Mouse (Mus musculus): ENCODE measurements at regions not wholly inside any gene's neighbourhood (a gene's known extent, or its start where the extent isn't known, plus 50 kb on each side); places are given as distances from the start of the nearest gene placed in this dataset.

- ATAC-seq = no peak
- Histone ChIP-seq H3K4me2 (ENCODE audit: low read length) (no peak overlapping the region), H3K4me1 (ENCODE audit: control insufficient read depth, insufficient read depth, low read depth, low read length) (peaks cover 1% of the 10 kb centered on the region), H3K27ac (ENCODE audit: low read depth, low read length) (no peak overlapping the region), H3K9ac (ENCODE audit: low read depth, low read length) (no peak overlapping the region), H3K4me3 (ENCODE audit: low read length) (no peak overlapping the region), H3K9me3 (ENCODE audit: control insufficient read depth, low read length) (no peaks in the 10 kb centered on the region), H3K36me3 (ENCODE audit: control insufficient read depth, insufficient read depth, low read length) (no peaks in the 10 kb centered on the region), H3K27me3 (replicated peaks; ENCODE audit: control insufficient read depth, insufficient read depth, low read length) (no peaks in the 10 kb centered on the region)
- WGBS = 98% methylated on average over 4 of the region's 4 CpGs
These were observed 71.3 kb upstream of the Foxn3 start for GRCm38 (mm10) chr12:99634726-99635125.

DNA sequence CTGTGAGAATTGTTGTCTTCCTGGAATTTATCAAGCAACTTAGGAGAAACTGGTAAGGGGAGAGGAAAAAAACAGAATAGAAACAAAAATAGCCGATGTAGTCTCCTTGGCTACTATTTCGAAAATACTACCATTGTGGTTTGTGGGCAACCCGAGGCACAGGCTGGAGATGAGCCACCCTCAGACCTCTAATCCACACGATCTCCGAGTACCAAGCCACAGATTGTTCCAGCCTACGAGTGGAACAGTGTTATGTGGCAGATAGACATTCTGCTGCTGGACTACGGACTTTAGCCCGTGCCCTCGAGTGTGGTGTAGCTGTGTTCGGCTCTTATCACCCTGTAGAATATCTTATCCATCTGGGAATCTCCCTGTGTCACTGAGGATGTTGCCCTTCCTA is 70.3 kb upstream of the Foxn3 start:
- 96% methylated on average over 10 of the region's 10 CpGs for WGBS
- H3K4me1 ChIP-seq (ENCODE audit: control insufficient read depth, insufficient read depth, low read depth, low read length) = no peaks in the 10 kb centered on the region
- no peaks in the 10 kb centered on the region for H3K27me3 ChIP-seq (replicated peaks; ENCODE audit: control insufficient read depth, insufficient read depth, low read length)
- H3K9me3 ChIP-seq (ENCODE audit: control insufficient read depth, low read length) = no peaks in the 10 kb centered on the region
- H3K36me3 ChIP-seq (ENCODE audit: control insufficient read depth, insufficient read depth, low read length) = no peaks in the 10 kb centered on the region
- H3K9ac ChIP-seq (ENCODE audit: low read depth, low read length) = no peak overlapping the region
- no peak overlapping the region for H3K4me2 ChIP-seq (ENCODE audit: low read length)
- H3K27ac ChIP-seq (ENCODE audit: low read depth, low read length) = no peak overlapping the region
- no peak for ATAC-seq
- H3K4me3 ChIP-seq (ENCODE audit: low read length) = no peak overlapping the region

DNA sequence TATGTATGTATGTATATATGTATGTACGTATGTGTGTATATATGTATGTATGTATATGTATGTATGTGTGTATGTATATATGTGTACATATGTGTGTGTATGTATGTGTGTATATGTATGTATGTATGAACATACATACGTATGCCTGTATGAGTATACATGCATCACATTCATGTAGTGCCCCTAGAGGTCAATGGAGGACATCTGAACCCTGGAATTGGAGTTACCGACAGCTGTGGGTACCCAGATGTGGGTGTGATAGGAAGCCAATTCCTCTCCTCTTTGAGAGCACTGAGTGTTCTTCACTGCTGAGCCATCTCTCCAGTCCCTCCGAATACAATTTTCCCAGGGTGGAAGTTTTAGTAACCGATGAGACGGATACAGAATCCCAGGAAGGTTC is 69.6 kb upstream of the Foxn3 start:
- 94% methylated on average over 6 of the region's 6 CpGs for WGBS
- Histone ChIP-seq H3K4me1 (ENCODE audit: control insufficient read depth, insufficient read depth, low read depth, low read length) (peaks cover 6% of the 10 kb centered on the region), H3K4me3 (ENCODE audit: low read length) (no peak overlapping the region), H3K9me3 (ENCODE audit: control insufficient read depth, low read length) (no peaks in the 10 kb centered on the region), H3K36me3 (ENCODE audit: control insufficient read depth, insufficient read depth, low read length) (no peaks in the 10 kb centered on the region), H3K9ac (ENCODE audit: low read depth, low read length) (no peak overlapping the region), H3K4me2 (ENCODE audit: low read length) (no peak overlapping the region), H3K27me3 (replicated peaks; ENCODE audit: control insufficient read depth, insufficient read depth, low read length) (no peaks in the 10 kb centered on the region), H3K27ac (ENCODE audit: low read depth, low read length) (no peak overlapping the region)
- no peak for ATAC-seq

- H3K9me3 ChIP-seq (ENCODE audit: control insufficient read depth, low read length) = no peaks in the 10 kb centered on the region
- no peak overlapping the region for H3K4me2 ChIP-seq (ENCODE audit: low read length)
- H3K4me3 ChIP-seq (ENCODE audit: low read length) = no peak overlapping the region
- ATAC-seq = no peak
- no peaks in the 10 kb centered on the region for H3K36me3 ChIP-seq (ENCODE audit: control insufficient read depth, insufficient read depth, low read length)
- no peak overlapping the region for H3K27ac ChIP-seq (ENCODE audit: low read depth, low read length)
- 93% methylated on average over 4 of the region's 4 CpGs for WGBS
- H3K9ac ChIP-seq (ENCODE audit: low read depth, low read length) = no peak overlapping the region
- no peaks in the 10 kb centered on the region for H3K27me3 ChIP-seq (replicated peaks; ENCODE audit: control insufficient read depth, insufficient read depth, low read length)
- peaks cover 12% of the 10 kb centered on the region for H3K4me1 ChIP-seq (ENCODE audit: control insufficient read depth, insufficient read depth, low read depth, low read length)
These were observed 66.2 kb upstream of the Foxn3 start for GRCm38 (mm10) chr12:99629606-99630005.

DNA sequence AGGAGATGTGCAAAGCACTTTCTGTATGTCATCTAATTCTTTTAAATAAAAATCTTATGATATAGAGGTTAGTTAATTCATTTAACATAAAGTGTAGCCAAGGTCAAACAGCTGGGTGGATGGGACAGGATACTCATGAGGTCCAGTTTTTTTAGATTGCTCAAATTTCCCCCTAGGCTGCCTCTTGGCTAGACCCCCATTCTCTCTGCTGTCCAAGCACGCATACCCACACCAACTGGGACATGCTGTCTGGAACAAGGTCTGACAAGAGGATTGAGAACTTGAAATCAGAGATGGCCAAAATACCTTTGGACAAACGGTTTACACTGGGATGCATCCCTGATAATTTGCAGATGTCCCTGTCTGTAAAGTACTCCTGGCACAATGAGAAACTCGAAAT is 65.0 kb upstream of the Foxn3 start:
- Histone ChIP-seq H3K36me3 (ENCODE audit: control insufficient read depth, insufficient read depth, low read length) (no peaks in the 10 kb centered on the region), H3K4me2 (ENCODE audit: low read length) (peak overlapping the region; percentile 84), H3K4me1 (ENCODE audit: control insufficient read depth, insufficient read depth, low read depth, low read length) (peaks cover 12% of the 10 kb centered on the region), H3K27ac (ENCODE audit: low read depth, low read length) (peak overlapping the region; percentile 91), H3K9ac (ENCODE audit: low read depth, low read length) (no peak overlapping the region; the same call in 1 of the 2 replicates), H3K9me3 (ENCODE audit: control insufficient read depth, low read length) (no peaks in the 10 kb centered on the region), H3K4me3 (ENCODE audit: low read length) (no peak overlapping the region; the same call in 1 of the 2 replicates), H3K27me3 (replicated peaks; ENCODE audit: control insufficient read depth, insufficient read depth, low read length) (no peaks in the 10 kb centered on the region)
- no peak for ATAC-seq
- 60% methylated on average over 3 of the region's 3 CpGs for WGBS

DNA sequence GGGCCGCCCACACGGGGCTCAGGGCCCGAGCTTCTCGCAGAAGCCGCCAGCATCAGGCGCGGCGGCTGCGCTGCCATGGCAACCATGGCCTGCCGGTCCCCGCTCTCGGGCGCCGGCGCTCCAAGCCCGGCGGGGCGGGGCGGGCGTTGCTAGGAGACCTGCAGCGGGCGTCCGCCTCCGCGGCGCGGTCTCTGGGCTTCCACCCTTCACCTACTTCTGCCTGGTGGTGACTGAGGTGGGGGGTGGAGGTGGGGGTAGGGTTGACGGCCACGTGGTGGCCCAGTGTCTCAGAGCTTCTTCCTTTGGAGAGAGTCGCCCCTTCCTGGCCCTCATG is 64.5 kb upstream of the Foxn3 start:
- ATAC-seq = peak; percentile 98
- peak overlapping the region; percentile 74 for H3K9ac ChIP-seq (ENCODE audit: low read depth, low read length)
- no peaks in the 10 kb centered on the region for H3K9me3 ChIP-seq (ENCODE audit: control insufficient read depth, low read length)
- no peaks in the 10 kb centered on the region for H3K36me3 ChIP-seq (ENCODE audit: control insufficient read depth, insufficient read depth, low read length)
- 0% methylated on average over 23 of the region's 30 CpGs for WGBS
- H3K4me1 ChIP-seq (ENCODE audit: control insufficient read depth, insufficient read depth, low read depth, low read length) = peaks cover 12% of the 10 kb centered on the region
- peak overlapping the region; percentile 91 for H3K27ac ChIP-seq (ENCODE audit: low read depth, low read length)
- H3K4me3 ChIP-seq (ENCODE audit: low read length) = peak overlapping the region; percentile 75
- peak overlapping the region; percentile 84 for H3K4me2 ChIP-seq (ENCODE audit: low read length)
- no peaks in the 10 kb centered on the region for H3K27me3 ChIP-seq (replicated peaks; ENCODE audit: control insufficient read depth, insufficient read depth, low read length)

DNA sequence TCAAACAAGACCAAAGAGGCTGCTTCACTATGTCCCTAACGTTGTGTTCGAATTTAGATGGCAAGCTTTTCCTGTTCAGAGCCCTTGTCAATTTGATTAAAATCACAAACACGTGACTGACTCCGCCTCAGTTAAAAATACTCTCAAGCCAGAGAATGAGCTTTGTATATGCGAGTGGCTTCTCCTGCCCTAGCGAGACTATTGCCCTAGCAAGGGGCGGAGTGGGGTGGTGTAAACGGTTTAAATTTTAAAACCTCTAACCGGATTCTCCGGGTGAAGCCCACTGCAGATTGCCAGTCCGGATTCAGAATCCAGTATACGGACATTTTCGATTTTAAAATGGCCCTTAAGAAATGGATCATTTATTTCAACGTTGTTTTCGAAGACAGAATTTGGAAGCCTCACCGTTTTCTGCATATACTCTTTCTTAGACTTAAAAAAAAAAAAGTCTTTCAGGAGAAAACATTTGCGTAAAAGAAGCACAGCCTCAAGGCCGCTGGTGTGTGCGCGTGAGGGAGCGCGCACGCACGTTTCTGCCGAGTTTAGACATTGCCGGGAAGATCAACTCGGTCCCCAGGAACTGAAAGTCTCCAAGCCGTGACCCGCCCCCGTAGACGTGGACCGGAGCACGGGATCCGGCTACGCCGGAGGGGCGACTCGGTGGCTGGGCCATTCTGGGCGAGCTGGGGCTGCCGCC is 64.0 kb upstream of the Foxn3 start:
- H3K9me3 ChIP-seq (ENCODE audit: control insufficient read depth, low read length) = no peaks in the 10 kb centered on the region
- no peaks in the 10 kb centered on the region for H3K36me3 ChIP-seq (ENCODE audit: control insufficient read depth, insufficient read depth, low read length)
- peak overlapping the region; percentile 91 for H3K27ac ChIP-seq (ENCODE audit: low read depth, low read length)
- H3K27me3 ChIP-seq (replicated peaks; ENCODE audit: control insufficient read depth, insufficient read depth, low read length) = no peaks in the 10 kb centered on the region
- peak; percentile 19; the same call in 1 of the 2 replicates for ATAC-seq
- H3K9ac ChIP-seq (ENCODE audit: low read depth, low read length) = peak overlapping the region; percentile 74
- peak overlapping the region; percentile 75 for H3K4me3 ChIP-seq (ENCODE audit: low read length)
- peaks cover 12% of the 10 kb centered on the region for H3K4me1 ChIP-seq (ENCODE audit: control insufficient read depth, insufficient read depth, low read depth, low read length)
- peak overlapping the region; percentile 84 for H3K4me2 ChIP-seq (ENCODE audit: low read length)
- under 1% methylated on average over 40 of the region's 40 CpGs for WGBS

DNA sequence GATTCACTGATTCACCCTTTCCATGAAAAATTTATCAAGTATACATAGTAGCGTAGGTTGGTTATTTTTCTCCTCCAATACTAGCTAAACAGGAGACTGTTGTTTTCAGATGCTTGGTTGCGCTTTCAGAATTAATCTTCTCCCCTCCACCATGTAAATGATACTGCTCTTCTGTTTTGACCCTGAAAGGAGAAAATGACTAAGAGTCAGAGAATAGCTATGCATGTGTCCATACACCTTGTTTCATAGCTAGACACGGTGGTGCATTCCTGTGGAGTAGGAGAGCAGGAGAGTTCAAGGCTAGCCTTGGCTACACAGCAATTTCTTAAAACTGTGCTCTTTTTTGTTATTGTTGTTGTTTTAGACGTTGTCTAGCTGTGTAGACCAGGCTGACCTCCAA is 62.8 kb upstream of the Foxn3 start:
- no peak for ATAC-seq
- Histone ChIP-seq H3K4me2 (ENCODE audit: low read length) (no peak overlapping the region), H3K4me3 (ENCODE audit: low read length) (no peak overlapping the region), H3K36me3 (ENCODE audit: control insufficient read depth, insufficient read depth, low read length) (no peaks in the 10 kb centered on the region), H3K9ac (ENCODE audit: low read depth, low read length) (no peak overlapping the region), H3K9me3 (ENCODE audit: control insufficient read depth, low read length) (no peaks in the 10 kb centered on the region; the same call in 1 of the 2 replicates), H3K27ac (ENCODE audit: low read depth, low read length) (no peak overlapping the region), H3K27me3 (replicated peaks; ENCODE audit: control insufficient read depth, insufficient read depth, low read length) (no peaks in the 10 kb centered on the region), H3K4me1 (ENCODE audit: control insufficient read depth, insufficient read depth, low read depth, low read length) (peaks cover 12% of the 10 kb centered on the region)
- WGBS = 90% methylated on average over 4 of the region's 4 CpGs

DNA sequence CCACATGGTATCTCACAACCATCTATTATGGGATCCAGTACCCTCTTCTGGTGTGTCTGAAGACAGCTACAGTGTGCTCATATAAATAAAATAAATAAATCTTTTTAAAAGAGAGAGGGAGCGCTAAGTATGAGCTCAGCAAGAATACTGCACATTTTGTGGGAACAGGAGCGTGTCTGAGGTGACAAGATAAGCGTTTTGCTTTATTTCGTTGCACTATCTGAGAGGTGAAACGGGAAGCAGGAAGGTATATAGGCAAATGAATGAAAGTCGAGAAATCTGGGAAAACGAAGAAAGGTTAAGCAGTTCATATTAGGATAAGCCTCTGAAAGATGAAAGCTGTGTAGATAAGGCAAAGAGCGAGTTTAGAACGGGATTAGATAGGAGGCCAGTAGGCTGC is 61.7 kb upstream of the Foxn3 start:
- no peaks in the 10 kb centered on the region for H3K27me3 ChIP-seq (replicated peaks; ENCODE audit: control insufficient read depth, insufficient read depth, low read length)
- H3K4me3 ChIP-seq (ENCODE audit: low read length) = no peak overlapping the region
- no peak overlapping the region for H3K4me2 ChIP-seq (ENCODE audit: low read length)
- H3K36me3 ChIP-seq (ENCODE audit: control insufficient read depth, insufficient read depth, low read length) = no peaks in the 10 kb centered on the region
- WGBS = 92% methylated on average over 9 of the region's 9 CpGs
- no peak overlapping the region for H3K27ac ChIP-seq (ENCODE audit: low read depth, low read length)
- H3K9me3 ChIP-seq (ENCODE audit: control insufficient read depth, low read length) = no peaks in the 10 kb centered on the region; the same call in 1 of the 2 replicates
- ATAC-seq = no peak
- no peak overlapping the region for H3K9ac ChIP-seq (ENCODE audit: low read depth, low read length)
- H3K4me1 ChIP-seq (ENCODE audit: control insufficient read depth, insufficient read depth, low read depth, low read length) = peaks cover 12% of the 10 kb centered on the region
